Mouse (Mus musculus) spleen, postnatal 14 days (tissue): ENCODE data around the gene Pde11a.
"Not testable (repeated sequence)": the region's sequence is repeated elsewhere in the genome, so short reads cannot be mapped to it uniquely, and the experiment has no call there.

Experiments used
- DNase-seq, 2 experiments: peaks; one replicate each; pipeline ENCODE4 v3.0.0; 2021 to 2022; ENCODE audit warnings: low spot score in 2 of 2

Gene Pde11a

GRCm38 (mm10) chr2:75991581-75992205, 346.9 kb downstream of the Pde11a start:
- no peak for DNase-seq

- DNase-seq: peak; percentile 21 to 42
These were observed 347.6 kb downstream of the Pde11a start for GRCm38 (mm10) chr2:75990885-75991539.

- no peak for DNase-seq
These were observed 348.9 kb downstream of the Pde11a start for GRCm38 (mm10) chr2:75989694-75990093.

- no peak for DNase-seq
These were observed 349.7 kb downstream of the Pde11a start for GRCm38 (mm10) chr2:75988779-75989363.

GRCm38 (mm10) chr2:75988378-75988777, 350.2 kb downstream of the Pde11a start:
- no peak for DNase-seq

GRCm38 (mm10) chr2:75987739-75988138, 350.8 kb downstream of the Pde11a start:
- DNase-seq: no peak

GRCm38 (mm10) chr2:75985124-75985523, 353.4 kb downstream of the Pde11a start:
- DNase-seq: peak in 1 of 2 experiments; percentile 18

- no peak for DNase-seq
These were observed 354.7 kb downstream of the Pde11a start for GRCm38 (mm10) chr2:75983847-75984246.

- DNase-seq: no peak
These were observed 355.5 kb downstream of the Pde11a start for GRCm38 (mm10) chr2:75983091-75983490.

- DNase-seq: no peak
These were observed 355.9 kb downstream of the Pde11a start for GRCm38 (mm10) chr2:75982626-75983025.

GRCm38 (mm10) chr2:75981440-75982081, 357.0 kb downstream of the Pde11a start, which contains the start of gene Ttc30a1:
Ttc30a1 (minus strand) TSS chr2:75981967.
- peak; percentile 15 to 40 for DNase-seq

- DNase-seq: not testable (repeated sequence)
These were observed 357.6 kb downstream of the Pde11a start for GRCm38 (mm10) chr2:75980933-75981439.

- not testable (repeated sequence) for DNase-seq
These were observed 360.7 kb downstream of the Pde11a start, which contains the start of gene Ttc30a2 for GRCm38 (mm10) chr2:75977752-75978368. Ttc30a2 (minus strand) TSS chr2:75978170.

- not testable (repeated sequence) for DNase-seq
These were observed 362.5 kb downstream of the Pde11a start for GRCm38 (mm10) chr2:75976070-75976469.

GRCm38 (mm10) chr2:75974131-75974530, 364.4 kb downstream of the Pde11a start:
- no peak for DNase-seq

- DNase-seq: peak in 1 of 2 experiments; percentile 24
These were observed 373.6 kb downstream of the Pde11a start for GRCm38 (mm10) chr2:75964972-75965371.

- DNase-seq: peak in 1 of 2 experiments; percentile 13
These were observed 374.1 kb downstream of the Pde11a start for GRCm38 (mm10) chr2:75964512-75964911.

- no peak for DNase-seq
These were observed 374.5 kb downstream of the Pde11a start for GRCm38 (mm10) chr2:75964051-75964450.

- no peak for DNase-seq
These were observed 375.2 kb downstream of the Pde11a start for GRCm38 (mm10) chr2:75963211-75963840.

GRCm38 (mm10) chr2:75960366-75961330, 377.9 kb downstream of the Pde11a start:
- DNase-seq: no peak
